Mouse (Mus musculus): ENCODE data around the gene Wfdc18.

The Wfdc18 gene

DNA sequence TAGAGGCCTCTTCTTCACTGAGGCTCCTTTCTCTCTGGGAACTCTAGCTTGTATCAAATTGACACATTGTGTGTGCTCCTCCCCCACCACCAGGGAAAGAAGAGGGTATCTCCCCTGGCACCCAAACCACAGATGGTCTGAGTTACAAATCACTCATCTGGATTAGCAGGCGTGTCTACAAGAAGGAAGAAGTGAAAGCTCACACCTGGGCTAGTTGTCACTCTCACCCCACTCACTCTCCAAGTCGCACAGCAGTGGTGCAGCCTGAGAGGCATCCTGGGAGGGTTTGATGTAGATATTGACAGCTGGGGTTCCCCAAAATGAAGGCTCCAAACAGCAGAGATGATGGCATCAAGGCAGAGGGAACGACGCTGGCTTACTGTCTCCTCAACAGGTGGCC is 37.3 kb downstream of the Wfdc18 start:
- DNase-seq = no peak

DNA sequence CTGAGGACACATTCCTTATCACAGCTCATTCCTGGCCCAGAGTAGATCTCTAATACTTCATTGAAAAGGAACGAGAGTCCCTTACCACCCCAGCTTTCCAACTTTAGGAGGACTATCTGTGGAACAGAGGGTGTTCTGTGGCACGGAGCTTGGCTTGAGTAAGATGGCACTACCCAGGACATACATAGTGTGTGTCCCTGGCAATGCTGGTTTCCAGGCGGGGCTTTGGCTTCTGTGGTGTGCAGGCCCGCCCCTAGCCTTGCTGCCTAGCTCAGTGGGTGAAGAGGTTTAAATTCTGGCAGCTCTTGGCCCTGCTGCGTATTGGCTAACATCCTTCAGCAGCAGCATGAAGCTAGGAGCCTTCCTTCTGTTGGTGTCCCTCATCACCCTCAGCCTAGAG is 37.9 kb downstream of the Wfdc18 start, which contains the start of gene Wfdc21:
Wfdc21 (plus strand) TSS at position 260 of the 400 bp plus-strand sequence.
- DNase-seq = no peak

DNA sequence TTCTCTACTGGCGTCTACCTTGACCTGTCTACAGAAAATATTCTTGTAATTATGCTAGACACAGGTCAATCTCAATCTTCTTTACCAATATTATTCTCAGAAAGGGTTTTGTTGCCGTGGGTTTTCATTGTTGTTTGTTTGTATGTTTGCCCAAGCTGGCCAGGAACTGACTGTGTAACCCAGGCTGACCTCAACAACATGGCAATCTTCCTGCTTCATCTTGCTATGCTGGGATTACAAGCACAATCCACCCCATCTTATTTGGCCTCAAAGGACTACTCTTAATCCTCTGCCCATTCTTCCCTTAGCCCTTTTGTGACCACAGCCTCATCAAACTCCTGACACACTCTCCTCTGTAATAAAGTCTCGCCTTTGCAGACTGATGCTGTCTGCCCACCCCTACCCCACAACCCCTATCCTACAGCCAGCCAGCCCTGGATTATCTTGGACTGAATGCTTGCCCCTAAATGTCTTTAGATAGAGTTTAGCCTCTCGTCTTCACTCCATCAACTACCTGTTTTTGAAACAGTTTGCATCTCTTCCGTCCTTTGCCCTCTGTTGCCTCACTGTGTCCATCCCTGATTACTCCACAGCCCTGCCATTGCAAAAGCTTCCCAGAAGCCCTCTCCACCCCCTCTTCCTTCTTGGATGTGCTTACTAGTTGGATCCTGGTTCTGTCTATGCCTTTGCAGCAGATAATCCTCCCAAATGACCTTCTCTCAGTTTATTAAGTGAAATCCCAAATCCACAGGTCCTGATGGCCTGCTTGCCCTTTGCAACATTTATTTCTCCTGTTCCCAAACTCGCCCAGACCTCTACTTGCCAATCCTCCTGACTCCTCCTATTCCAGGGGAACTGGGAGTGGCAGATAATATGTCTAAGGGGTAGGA is 38.8 kb downstream of the Wfdc18 start:
- DNase-seq = no peak

DNA sequence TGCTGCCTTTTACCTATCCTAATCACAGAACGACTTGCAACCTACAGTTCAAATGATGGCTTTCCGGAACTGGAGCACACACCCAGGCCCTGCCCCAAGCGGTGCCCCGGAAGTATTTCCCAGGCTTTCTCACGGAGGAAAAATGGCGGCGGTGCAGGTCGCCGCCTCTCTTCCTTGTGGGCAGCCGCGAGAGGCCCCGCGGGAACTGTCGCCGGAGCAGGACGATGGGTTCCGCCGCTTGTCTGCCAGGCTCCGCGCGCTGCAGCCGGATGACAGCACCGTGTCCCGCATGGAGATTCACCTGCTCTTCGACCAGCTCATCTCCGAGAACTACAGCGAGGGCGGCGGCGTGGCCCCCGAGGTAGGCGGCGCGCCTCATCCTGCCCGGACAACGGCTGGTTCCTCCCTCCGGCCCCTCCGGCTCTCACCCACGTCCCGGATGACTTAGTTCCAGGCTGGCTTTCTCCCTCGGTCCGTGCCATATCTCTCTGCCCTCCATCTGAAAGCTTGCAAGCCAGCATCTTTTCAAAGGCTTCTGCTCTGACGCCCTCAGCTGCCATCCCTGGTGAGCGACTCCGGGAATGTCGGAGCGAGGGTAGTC is 44.9 kb downstream of the Wfdc18 start, which contains the start of gene Heatr6:
Heatr6 (plus strand) TSS at position 116 of the 601 bp plus-strand sequence.
- peak; percentile 90 for DNase-seq

DNA sequence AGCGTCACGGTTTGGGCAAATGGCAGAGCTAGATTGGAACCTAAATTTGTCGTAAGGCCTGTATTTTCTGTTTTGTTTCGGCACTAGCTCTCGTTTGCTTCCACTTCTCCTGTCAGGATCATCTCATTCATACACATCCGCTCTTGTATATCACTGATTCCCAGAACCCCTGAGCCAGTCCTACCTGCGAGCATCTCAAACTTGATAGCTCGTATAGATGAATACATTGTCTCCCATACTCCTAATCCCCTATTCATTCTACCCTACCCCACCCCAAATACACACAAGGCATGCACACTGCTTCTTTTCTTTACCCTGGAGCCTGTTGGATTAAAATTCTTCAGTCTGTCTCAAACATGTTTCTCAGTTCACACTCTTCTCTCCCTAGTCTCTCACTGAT is 45.4 kb downstream of the Wfdc18 start:
- DNase-seq = no peak
